Mouse (Mus musculus) lung, adult 10 weeks (tissue): ENCODE data around the gene Olfr978. TPM values are rescaled to one million over a fixed set of nuclear protein-coding genes. Genes with fewer than 3 reads are reported as not detected.

Source experiments
- polyA plus RNA-seq: library from polyadenylated mRNA; stranded (reverse); fragments of 350-450 nt; fragmentation: Illumina TruSeq; extraction: RNeasy Lipid Tissue Mini Kit (QIAGEN cat#74804); gene quantifications from one replicate; pipeline ENCODE4 v1.2.3, GENCODE M21; 2014; ENCODE audit warnings: low read depth, low replicate concordance; ENCODE audit not compliant: insufficient read depth

Gene Olfr978
- not detected for polyA plus RNA-seq

DNA sequence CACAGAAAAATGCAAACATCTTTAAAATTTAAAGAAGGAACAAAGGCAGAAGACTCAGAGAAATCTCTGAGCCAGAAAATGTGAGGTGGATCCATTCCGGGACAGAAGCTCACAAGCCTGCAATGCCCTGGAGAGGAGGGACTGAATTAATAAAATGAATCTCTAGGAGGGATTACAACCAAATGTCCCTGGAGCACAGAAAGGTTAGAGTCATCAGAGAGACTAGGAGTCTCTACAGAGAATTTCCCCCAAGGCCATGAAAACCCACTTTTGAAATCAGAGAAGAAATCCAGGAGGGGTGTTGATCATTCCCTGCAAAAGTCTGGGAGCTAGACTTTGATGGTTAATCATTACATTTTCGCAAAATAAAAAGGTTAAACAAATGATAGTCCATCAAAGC, at the start of gene Olfr978:
Gene Olfr978 (plus strand): TSS at position 301 of the 400 bp plus-strand sequence.

DNA sequence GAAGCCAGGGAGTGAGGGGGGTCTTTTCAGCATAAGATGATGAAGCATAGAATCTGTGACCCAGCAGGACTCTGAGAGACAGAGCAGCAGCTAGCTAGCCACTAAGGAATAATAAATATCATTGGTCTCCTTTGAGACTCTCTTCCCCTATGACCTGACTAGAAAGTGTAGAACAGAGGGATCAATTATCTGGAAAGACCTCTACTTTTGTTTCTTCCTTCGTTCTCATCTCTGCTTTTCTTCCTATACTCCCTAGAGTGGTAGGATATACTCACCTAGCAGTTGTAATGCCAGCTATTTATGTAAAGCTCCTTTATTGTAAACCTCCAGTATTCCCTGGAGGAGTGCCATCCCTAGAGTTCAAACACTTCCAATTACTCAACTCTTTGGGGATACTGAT, 40.0 kb upstream of the Olfr978 start, which contains the start of gene Olfr975:
Gene Olfr975 (minus strand): TSS at position 101 of the 400 bp plus-strand sequence.

DNA sequence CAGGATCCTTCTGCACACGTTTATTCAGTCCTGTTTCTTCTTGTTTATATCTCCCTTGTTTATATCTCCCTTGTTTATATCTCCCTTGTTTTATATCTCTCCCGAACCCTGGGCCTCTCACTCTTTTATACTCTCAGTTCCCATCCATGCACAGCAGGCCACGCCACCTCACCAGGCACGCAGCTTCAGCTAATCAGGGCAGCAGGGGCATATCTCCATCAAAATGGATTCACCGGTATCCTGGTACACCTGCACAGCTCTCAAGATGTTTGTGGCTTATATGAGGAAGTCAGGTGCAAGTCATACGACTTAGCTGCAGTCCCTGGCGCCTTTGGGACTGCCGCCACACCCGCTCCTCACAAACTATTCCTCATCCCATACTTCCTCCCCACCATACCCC, 30.9 kb upstream of the Olfr978 start, which contains the start of gene Olfr976:
Gene Olfr976 (minus strand): TSS at position 101 of the 400 bp plus-strand sequence.

DNA sequence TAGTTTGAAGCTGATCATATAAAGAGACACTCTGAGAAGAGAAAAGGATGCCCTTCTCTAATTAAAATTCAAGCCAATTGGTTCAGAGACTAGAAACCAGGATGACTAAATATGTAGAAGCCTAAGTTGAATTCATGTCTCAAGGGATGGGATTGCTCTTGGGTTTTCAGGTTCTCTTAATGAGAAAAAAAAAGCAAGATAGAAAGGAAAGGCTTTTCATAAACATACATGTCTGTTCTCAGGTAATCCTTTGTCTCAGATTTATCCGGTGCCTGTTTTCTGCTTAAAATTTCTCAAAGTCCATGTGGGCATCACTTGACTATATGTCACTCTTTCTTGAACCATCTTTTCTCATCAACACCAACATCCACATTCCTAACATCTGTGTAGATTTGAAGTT, 11.5 kb downstream of the Olfr978 start, which contains the start of gene Olfr979:
Gene Olfr979 (minus strand): TSS at position 101 of the 400 bp plus-strand sequence.

DNA sequence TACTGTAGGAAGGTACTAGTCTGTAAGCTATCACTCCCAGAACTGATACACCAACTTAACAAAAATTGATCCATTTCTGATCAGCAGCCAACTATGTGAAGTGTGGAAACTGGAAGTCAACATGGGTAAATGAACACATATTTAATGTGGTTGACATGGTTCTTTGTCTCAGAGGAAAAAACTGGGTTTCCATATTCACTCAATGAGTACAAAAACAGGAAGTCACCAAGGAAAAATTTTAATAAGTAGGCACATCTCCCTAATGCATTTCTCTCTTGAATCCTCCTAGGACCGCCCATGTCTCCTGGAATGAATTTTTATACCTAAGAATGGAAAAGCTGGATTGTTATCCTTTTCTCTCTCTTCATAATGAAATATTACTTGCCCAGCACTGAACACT, 17.6 kb downstream of the Olfr978 start, which contains the start of gene Olfr980:
Gene Olfr980 (minus strand): TSS at position 101 of the 400 bp plus-strand sequence.

DNA sequence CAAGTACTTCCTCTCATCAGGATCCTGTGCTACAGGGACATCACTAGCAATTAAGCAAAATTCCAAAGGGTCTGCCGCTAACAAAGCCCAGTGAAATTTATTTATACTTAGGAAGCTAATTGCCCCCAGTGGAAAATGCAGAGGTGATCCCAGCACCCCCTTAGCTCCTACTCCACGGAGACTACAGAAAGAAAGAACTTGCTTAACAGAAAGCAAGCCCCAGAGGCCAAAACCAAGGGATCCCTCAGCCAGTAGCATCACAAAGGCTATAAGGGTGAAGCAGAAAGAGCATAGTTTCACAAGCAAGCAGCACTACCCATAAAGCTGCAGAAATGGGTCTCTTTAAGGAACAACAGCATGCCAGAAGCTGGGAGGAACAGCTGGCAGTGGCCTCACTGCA, 29.3 kb downstream of the Olfr978 start, which contains the start of gene Olfr981:
Gene Olfr981 (plus strand): TSS at position 301 of the 400 bp plus-strand sequence.

Other genes starting within 250 kb of the Olfr978 start
- gene Olfr967, start 245.9 kb upstream of the Olfr978 start, polyA plus RNA-seq, result not detected
- not detected for gene Olfr968, start 208.9 kb upstream of the Olfr978 start, polyA plus RNA-seq
- not detected for gene Olfr969, start 201.2 kb upstream of the Olfr978 start, polyA plus RNA-seq
- gene Olfr970, start 183.3 kb upstream of the Olfr978 start, polyA plus RNA-seq, result not detected
- not detected for gene Olfr971, start 155.2 kb upstream of the Olfr978 start, polyA plus RNA-seq
- not detected for gene Olfr972, start 125.7 kb upstream of the Olfr978 start, polyA plus RNA-seq
- not detected for gene Olfr229, start 84.8 kb upstream of the Olfr978 start, polyA plus RNA-seq
- gene Olfr974, start 54.6 kb upstream of the Olfr978 start, polyA plus RNA-seq, result not detected
- gene Olfr975, start 40.1 kb upstream of the Olfr978 start, polyA plus RNA-seq, result not detected
- not detected for gene Olfr976, start 31.0 kb upstream of the Olfr978 start, polyA plus RNA-seq
- not detected for gene Olfr979, start 11.4 kb downstream of the Olfr978 start, polyA plus RNA-seq
- gene Olfr980, start 17.5 kb downstream of the Olfr978 start, polyA plus RNA-seq, result not detected
- gene Olfr981, start 29.4 kb downstream of the Olfr978 start, polyA plus RNA-seq, result not detected
- not detected for gene Olfr982, start 81.7 kb downstream of the Olfr978 start, polyA plus RNA-seq
- not detected for gene Olfr983, start 101.5 kb downstream of the Olfr978 start, polyA plus RNA-seq
- gene Olfr984, start 122.1 kb downstream of the Olfr978 start, polyA plus RNA-seq, result not detected
- gene Olfr985, start 138.1 kb downstream of the Olfr978 start, polyA plus RNA-seq, result not detected
- gene Tmem225, start 156.0 kb downstream of the Olfr978 start, polyA plus RNA-seq, result not detected
- gene Olfr986, start 188.8 kb downstream of the Olfr978 start, polyA plus RNA-seq, result not detected
- 1.2 TPM for gene Zfp202, start 200.2 kb downstream of the Olfr978 start, polyA plus RNA-seq